Mouse (Mus musculus) C2C12 (cell line): ENCODE data around the gene Zfp518a. TPM values are rescaled to one million over a fixed set of nuclear protein-coding genes. Genes with fewer than 3 reads are reported as not detected.

Experiments
- H3K27me3 ChIP-seq: one replicate; pipeline ENCODE4 v1.6.1; 2011; ENCODE audit not compliant: control insufficient read depth, insufficient read depth, insufficient read length
- H3K36me3 ChIP-seq: one replicate; pipeline ENCODE4 v1.6.1; 2011; ENCODE audit not compliant: control insufficient read depth, insufficient read depth
- H3K4me3 ChIP-seq: one replicate; pipeline ENCODE4 v1.5.1; 2011; ENCODE audit warnings: mild to moderate bottlenecking, control low read depth; ENCODE audit not compliant: poor library complexity, insufficient read depth, severe bottlenecking
- H3K79me2 ChIP-seq: one replicate; pipeline ENCODE4 v1.6.1; 2011; ENCODE audit not compliant: control insufficient read depth, insufficient read depth
- H3K79me3 ChIP-seq: one replicate; pipeline ENCODE4 v1.6.1; 2011; ENCODE audit warnings: low read depth, control low read depth
- H3ac ChIP-seq: one replicate; pipeline ENCODE3; 2011; ENCODE audit warnings: low read depth; ENCODE audit not compliant: control insufficient read depth, insufficient read length
- CEBPB ChIP-seq: IDR thresholded peaks from one replicate; pipeline ENCODE4 v1.6.1; 2011; ENCODE audit warnings: low read depth, mild to moderate bottlenecking, control low read depth, moderate library complexity
- CTCF ChIP-seq: IDR thresholded peaks from one replicate; pipeline ENCODE4 v1.5.1; 2011; ENCODE audit not compliant: control insufficient read depth, insufficient read depth, insufficient read length
- FOSL1 ChIP-seq: IDR thresholded peaks from one replicate; pipeline ENCODE4 v1.8.0; 2011; ENCODE audit warnings: mild to moderate bottlenecking, low read length; ENCODE audit not compliant: poor library complexity, insufficient read depth, severe bottlenecking
- MAX ChIP-seq: IDR thresholded peaks from one replicate; pipeline ENCODE4 v1.6.1; 2011; ENCODE audit warnings: mild to moderate bottlenecking, control low read depth
- MYOD1 ChIP-seq: IDR thresholded peaks from one replicate; pipeline ENCODE4 v1.6.1; 2011; ENCODE audit warnings: low read depth; ENCODE audit not compliant: control insufficient read depth, insufficient read length
- MYOG ChIP-seq: IDR thresholded peaks from one replicate; pipeline ENCODE4 v1.6.1; 2011; ENCODE audit not compliant: control insufficient read depth, insufficient read length; ENCODE audit errors: extremely low read depth
- USF1 ChIP-seq: IDR thresholded peaks from one replicate; pipeline ENCODE4 v1.6.1; 2011; ENCODE audit warnings: low read depth, mild to moderate bottlenecking, control low read depth, moderate library complexity
- microRNA-seq: library from miRNA; unstranded; fragments of <30 nt; microRNA quantifications from one replicate; pipeline ENCODE4, GENCODE M21; 2019; ENCODE audit warnings: borderline microRNAs expressed
- polyA plus RNA-seq: library from polyadenylated mRNA; unstranded; fragments of >200 nt; fragmentation: generic; extraction: Trizol; gene quantifications from one replicate; pipeline ENCODE4 v1.2.1, GENCODE M21; 2012; ENCODE audit warnings: missing spikeins

The Zfp518a gene
- polyA plus RNA-seq, 1 experiment: 0.49 TPM

GRCm38 (mm10) chr19:40958981-40959380, 64.5 kb downstream of the Zfp518a start:
- TF ChIP-seq CTCF: no peak
- TF ChIP-seq MYOG: no peak
- no peak for TF ChIP-seq FOSL1
- no peak for TF ChIP-seq MYOD1
- no peak for TF ChIP-seq USF1
- TF ChIP-seq MAX: no peak
- TF ChIP-seq CEBPB: no peak
- no peaks in the 10 kb centered on the region for H3K79me3 ChIP-seq
- no peak overlapping the region for H3ac ChIP-seq
- H3K27me3 ChIP-seq: no peaks in the 10 kb centered on the region
- H3K79me2 ChIP-seq: no peaks in the 10 kb centered on the region
- H3K4me3 ChIP-seq: no peak overlapping the region
- no peaks in the 10 kb centered on the region for H3K36me3 ChIP-seq

GRCm38 (mm10) chr19:40962988-40963387, 68.5 kb downstream of the Zfp518a start:
- Histone ChIP-seq H3K79me2 (no peaks in the 10 kb centered on the region), H3ac (no peak overlapping the region), H3K36me3 (no peaks in the 10 kb centered on the region), H3K27me3 (no peaks in the 10 kb centered on the region), H3K79me3 (no peaks in the 10 kb centered on the region), H3K4me3 (no peak overlapping the region)
- TF ChIP-seq MAX (no peak), MYOG (no peak), FOSL1 (no peak), MYOD1 (no peak), CTCF (peak; percentile 74)

GRCm38 (mm10) chr19:40964367-40964891, 69.9 kb downstream of the Zfp518a start:
- Histone ChIP-seq H3K79me3 (no peaks in the 10 kb centered on the region), H3K27me3 (no peaks in the 10 kb centered on the region), H3ac (no peak overlapping the region), H3K4me3 (no peak overlapping the region), H3K36me3 (no peaks in the 10 kb centered on the region), H3K79me2 (no peaks in the 10 kb centered on the region)
- TF ChIP-seq FOSL1: no peak
- no peak for TF ChIP-seq MYOD1
- no peak for TF ChIP-seq CTCF
- no peak for TF ChIP-seq USF1
- no peak for TF ChIP-seq MAX
- no peak for TF ChIP-seq CEBPB
- no peak for TF ChIP-seq MYOG

GRCm38 (mm10) chr19:40964936-40965850, 70.7 kb downstream of the Zfp518a start:
- Histone ChIP-seq H3K36me3 (no peaks in the 10 kb centered on the region), H3ac (no peak overlapping the region), H3K27me3 (no peaks in the 10 kb centered on the region), H3K79me2 (no peaks in the 10 kb centered on the region), H3K79me3 (no peaks in the 10 kb centered on the region), H3K4me3 (no peak overlapping the region)
- TF ChIP-seq MAX (no peak), USF1 (no peak), CEBPB (no peak), CTCF (no peak), MYOD1 (no peak), MYOG (no peak), FOSL1 (no peak)

Small RNAs within 50 kb of the gene (microRNA-seq; reads per million reads assigned to microRNA genes)
- 0.64 reads per million, percentile 13 among the genes with 10 or more reads in this experiment for gene Mir8092

Other genes with a start within 250 kb of the Zfp518a start
- gene Cc2d2b, start 146.0 kb upstream of the Zfp518a start, polyA plus RNA-seq: not detected
- gene Ccnj, start 63.4 kb upstream of the Zfp518a start, polyA plus RNA-seq: 2.4 TPM
- gene Blnk, start 99.8 kb downstream of the Zfp518a start, polyA plus RNA-seq: 6.5 TPM
- not detected for gene Dntt, start 134.6 kb downstream of the Zfp518a start, polyA plus RNA-seq
- not detected for gene Opalin, start 182.4 kb downstream of the Zfp518a start, polyA plus RNA-seq